Mouse (Mus musculus): ENCODE measurements around the gene Slc35e3. TPM values are rescaled to one million over a fixed set of nuclear protein-coding genes. Genes with fewer than 3 reads are reported as not detected.

Gene Slc35e3
- polyA plus RNA-seq, 1 experiment from 2014 or later, result 22.2 TPM

DNA sequence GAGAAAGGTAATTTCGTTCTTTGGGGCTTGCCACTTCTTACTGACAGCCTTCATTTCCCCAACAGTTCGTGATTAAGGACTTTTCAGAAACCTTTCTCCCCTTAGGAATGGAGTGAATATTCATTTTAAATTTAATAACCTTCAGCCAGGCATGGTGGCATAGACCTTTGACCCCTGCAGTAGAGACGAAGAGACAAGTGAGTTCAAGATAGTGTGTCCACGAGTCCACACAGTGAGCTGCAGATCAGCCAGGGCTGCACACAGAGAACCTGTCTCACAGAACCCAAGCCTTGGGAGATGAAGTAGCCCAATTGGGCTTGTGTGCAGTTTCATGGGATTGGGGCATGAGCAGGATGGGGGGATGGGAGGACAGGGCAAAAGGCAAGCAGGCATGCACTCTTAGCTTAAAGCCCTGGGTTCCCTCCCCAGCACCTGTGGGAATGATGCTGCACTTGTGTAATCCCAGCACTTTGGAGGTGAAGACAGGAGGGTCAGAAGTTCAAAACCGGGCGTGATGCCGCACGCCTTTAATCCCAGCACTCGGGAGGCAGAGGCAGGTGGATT, 33.9 kb downstream of the Slc35e3 start:
- H3K4me3 ChIP-seq (ENCODE audit: low read depth, low read length), result no peak overlapping the region
- no peak overlapping the region for H3K4me2 ChIP-seq (ENCODE audit: low read depth, low read length)
- H3K9ac ChIP-seq (replicated peaks; ENCODE audit: low read length), result no peak overlapping the region
- H3K4me1 ChIP-seq (ENCODE audit: control insufficient read depth, insufficient read depth, low read length), result no peaks in the 10 kb centered on the region
- no peaks in the 10 kb centered on the region for H3K27me3 ChIP-seq (ENCODE audit: control insufficient read depth, insufficient read depth, low read length)
- H3K9me3 ChIP-seq (replicated peaks; ENCODE audit: control insufficient read depth, low read length), result no peaks in the 10 kb centered on the region
- H3K36me3 ChIP-seq (replicated peaks; ENCODE audit: control insufficient read depth, insufficient read depth, low read depth, low read length), result no peaks in the 10 kb centered on the region
- ATAC-seq (replicated peaks; ENCODE audit: insufficient number of reproducible peaks, low FRiP score, low TSS enrichment, low read depth) (no peak), DNase-seq (ENCODE audit: low spot score) (no peak)
- 86% methylated on average over 9 of the region's 9 CpGs for WGBS
- H3K27ac ChIP-seq (replicated peaks; ENCODE audit: low read depth, low read length), result no peak overlapping the region

GRCm38 (mm10) chr10:117711408-117711807, 34.8 kb downstream of the Slc35e3 start:
- no peak overlapping the region; the same call in 1 of the 2 replicates for H3K4me2 ChIP-seq (ENCODE audit: low read depth, low read length)
- 68% methylated on average over 5 of the region's 5 CpGs for WGBS
- peak overlapping the region; percentile 81 for H3K4me3 ChIP-seq (ENCODE audit: low read depth, low read length)
- DNase-seq (ENCODE audit: low spot score), result no peak
- no peaks in the 10 kb centered on the region for H3K9me3 ChIP-seq (replicated peaks; ENCODE audit: control insufficient read depth, low read length)
- no peak overlapping the region; the same call in 1 of the 2 replicates for H3K9ac ChIP-seq (replicated peaks; ENCODE audit: low read length)
- no peaks in the 10 kb centered on the region for H3K27me3 ChIP-seq (ENCODE audit: control insufficient read depth, insufficient read depth, low read length)
- no peaks in the 10 kb centered on the region for H3K4me1 ChIP-seq (ENCODE audit: control insufficient read depth, insufficient read depth, low read length)
- ATAC-seq (replicated peaks; ENCODE audit: insufficient number of reproducible peaks, low FRiP score, low TSS enrichment, low read depth), result no peak
- no peak overlapping the region for H3K27ac ChIP-seq (replicated peaks; ENCODE audit: low read depth, low read length)
- H3K36me3 ChIP-seq (replicated peaks; ENCODE audit: control insufficient read depth, insufficient read depth, low read depth, low read length), result no peaks in the 10 kb centered on the region; the same call in 1 of the 2 replicates

DNA sequence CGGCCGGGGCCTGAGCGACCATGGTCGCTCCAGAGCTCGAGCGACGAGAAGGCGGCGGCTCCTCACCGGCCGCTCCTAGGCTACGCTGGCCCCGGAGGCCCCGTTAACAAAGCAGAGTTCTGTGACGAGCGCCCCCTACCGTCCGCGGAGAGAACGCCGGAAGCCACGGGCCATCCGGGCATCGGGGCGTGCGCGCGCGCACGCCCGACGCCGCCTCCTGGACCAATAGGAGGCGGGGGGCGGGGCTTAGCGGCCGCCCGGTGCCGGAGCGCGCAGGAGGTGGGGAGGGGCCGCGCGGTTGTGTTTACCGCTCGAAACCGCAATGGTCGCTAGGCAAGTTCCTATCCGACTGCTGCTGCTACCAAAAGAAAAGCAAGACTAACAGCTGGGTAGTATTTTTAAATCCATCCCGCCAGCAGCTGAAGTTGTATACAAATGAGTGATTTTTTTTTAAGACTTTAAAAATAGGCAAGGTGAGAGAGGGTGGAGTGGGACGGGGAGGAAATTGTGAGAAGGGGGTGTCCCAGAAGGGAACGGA, 35.5 kb downstream of the Slc35e3 start, which contains the start of gene Mdm2:
Gene Mdm2 (minus strand): TSS at position 155 of the 538 bp plus-strand sequence.
- H3K4me1 ChIP-seq (ENCODE audit: control insufficient read depth, insufficient read depth, low read length), result no peaks in the 10 kb centered on the region
- peak; percentile 96 for DNase-seq (ENCODE audit: low spot score)
- WGBS, result under 1% methylated on average over 52 of the region's 52 CpGs

DNA sequence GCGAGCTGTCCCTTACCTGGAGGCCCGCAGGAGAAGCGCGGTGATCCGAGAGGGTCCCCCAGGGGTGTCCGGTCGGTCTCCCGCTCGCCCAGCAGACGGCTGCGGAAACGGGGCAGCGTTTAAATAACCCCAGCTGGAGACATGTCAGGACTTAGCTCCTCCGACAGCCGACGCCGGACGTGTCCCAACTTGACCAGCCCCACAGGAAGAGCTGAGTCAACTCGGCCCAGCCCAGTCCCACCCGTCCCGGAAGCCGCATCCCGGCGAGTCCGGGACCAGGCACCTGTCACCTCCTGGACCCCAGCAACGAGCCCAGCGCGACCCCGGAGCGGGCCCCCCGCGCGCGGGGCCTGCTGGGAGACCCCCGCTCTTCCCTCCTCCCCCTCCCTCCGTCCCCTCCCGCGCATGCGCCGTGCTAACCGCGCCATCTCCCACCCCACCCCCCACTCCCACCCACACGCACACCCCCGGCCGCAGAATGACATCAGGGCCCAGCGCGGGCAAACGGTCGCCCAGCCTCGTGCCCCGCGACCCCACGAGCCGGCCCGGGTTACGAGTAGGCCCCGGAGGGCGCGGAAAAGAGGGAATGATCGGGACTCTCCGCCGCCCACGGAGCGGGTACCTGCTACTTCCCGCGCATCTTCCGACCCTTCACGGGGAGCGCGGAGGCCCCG, 36.1 kb downstream of the Slc35e3 start:
- no peaks in the 10 kb centered on the region for H3K9me3 ChIP-seq (replicated peaks; ENCODE audit: control insufficient read depth, low read length)
- 0% methylated on average over 60 of the region's 71 CpGs for WGBS
- H3K4me2 ChIP-seq (ENCODE audit: low read depth, low read length), result peak overlapping the region; percentile 73
- H3K4me3 ChIP-seq (ENCODE audit: low read depth, low read length), result peak overlapping the region; percentile 81
- peak overlapping the region; percentile 97 for H3K27ac ChIP-seq (replicated peaks; ENCODE audit: low read depth, low read length)
- no peaks in the 10 kb centered on the region for H3K4me1 ChIP-seq (ENCODE audit: control insufficient read depth, insufficient read depth, low read length)
- H3K9ac ChIP-seq (replicated peaks; ENCODE audit: low read length), result peak overlapping the region; percentile 98
- DNase-seq (ENCODE audit: low spot score) (peak; percentile 87), ATAC-seq (replicated peaks; ENCODE audit: insufficient number of reproducible peaks, low FRiP score, low TSS enrichment, low read depth) (peak; percentile 88)
- no peaks in the 10 kb centered on the region; the same call in 1 of the 2 replicates for H3K36me3 ChIP-seq (replicated peaks; ENCODE audit: control insufficient read depth, insufficient read depth, low read depth, low read length)
- no peaks in the 10 kb centered on the region for H3K27me3 ChIP-seq (ENCODE audit: control insufficient read depth, insufficient read depth, low read length)

More for the DNA sequence above, 35.5 kb downstream of the Slc35e3 start, which contains the start of gene Mdm2:
- Histone ChIP-seq H3K4me3 (ENCODE audit: low read depth, low read length) (peak within 1 kb of the TSS; percentile 81), H3K4me2 (ENCODE audit: low read depth, low read length) (peak within 1 kb of the TSS; percentile 73), H3K27me3 (ENCODE audit: control insufficient read depth, insufficient read depth, low read length) (no peaks in the 10 kb centered on the region), H3K9ac (replicated peaks; ENCODE audit: low read length) (peak within 1 kb of the TSS; percentile 98), H3K27ac (replicated peaks; ENCODE audit: low read depth, low read length) (peak within 1 kb of the TSS; percentile 97), H3K36me3 (replicated peaks; ENCODE audit: control insufficient read depth, insufficient read depth, low read depth, low read length) (no peaks in the 10 kb centered on the region; the same call in 1 of the 2 replicates), H3K9me3 (replicated peaks; ENCODE audit: control insufficient read depth, low read length) (no peaks in the 10 kb centered on the region)
- peak; percentile 88 for ATAC-seq (replicated peaks; ENCODE audit: insufficient number of reproducible peaks, low FRiP score, low TSS enrichment, low read depth)

GRCm38 (mm10) chr10:117709326-117709830, 36.8 kb downstream of the Slc35e3 start:
- Histone ChIP-seq H3K4me1 (ENCODE audit: control insufficient read depth, insufficient read depth, low read length) (no peaks in the 10 kb centered on the region), H3K36me3 (replicated peaks; ENCODE audit: control insufficient read depth, insufficient read depth, low read depth, low read length) (no peaks in the 10 kb centered on the region; the same call in 1 of the 2 replicates), H3K9me3 (replicated peaks; ENCODE audit: control insufficient read depth, low read length) (no peaks in the 10 kb centered on the region), H3K9ac (replicated peaks; ENCODE audit: low read length) (peak overlapping the region; percentile 98), H3K27me3 (ENCODE audit: control insufficient read depth, insufficient read depth, low read length) (no peaks in the 10 kb centered on the region), H3K4me3 (ENCODE audit: low read depth, low read length) (peak overlapping the region; percentile 81), H3K4me2 (ENCODE audit: low read depth, low read length) (peak overlapping the region; percentile 73), H3K27ac (replicated peaks; ENCODE audit: low read depth, low read length) (no peak overlapping the region)
- ATAC-seq (replicated peaks; ENCODE audit: insufficient number of reproducible peaks, low FRiP score, low TSS enrichment, low read depth) (no peak), DNase-seq (ENCODE audit: low spot score) (no peak)
- WGBS, result 53% methylated on average over 12 of the region's 12 CpGs

- ATAC-seq (replicated peaks; ENCODE audit: insufficient number of reproducible peaks, low FRiP score, low TSS enrichment, low read depth), result no peak
- H3K9ac ChIP-seq (replicated peaks; ENCODE audit: low read length), result no peak overlapping the region
- no peaks in the 10 kb centered on the region for H3K27me3 ChIP-seq (ENCODE audit: control insufficient read depth, insufficient read depth, low read length)
- DNase-seq (ENCODE audit: low spot score), result no peak
- H3K9me3 ChIP-seq (replicated peaks; ENCODE audit: control insufficient read depth, low read length), result no peaks in the 10 kb centered on the region
- H3K27ac ChIP-seq (replicated peaks; ENCODE audit: low read depth, low read length), result no peak overlapping the region
- no peaks in the 10 kb centered on the region; the same call in 1 of the 2 replicates for H3K36me3 ChIP-seq (replicated peaks; ENCODE audit: control insufficient read depth, insufficient read depth, low read depth, low read length)
- H3K4me1 ChIP-seq (ENCODE audit: control insufficient read depth, insufficient read depth, low read length), result no peaks in the 10 kb centered on the region
- H3K4me3 ChIP-seq (ENCODE audit: low read depth, low read length), result peak overlapping the region; percentile 81; the same call in 1 of the 2 replicates
- 90% methylated on average over 9 of the region's 9 CpGs for WGBS
- no peak overlapping the region; the same call in 1 of the 2 replicates for H3K4me2 ChIP-seq (ENCODE audit: low read depth, low read length)
Measured at GRCm38 (mm10) chr10:117708856-117709255, 37.3 kb downstream of the Slc35e3 start.

GRCm38 (mm10) chr10:117708376-117708775, 37.8 kb downstream of the Slc35e3 start:
- Histone ChIP-seq H3K9ac (replicated peaks; ENCODE audit: low read length) (no peak overlapping the region), H3K9me3 (replicated peaks; ENCODE audit: control insufficient read depth, low read length) (no peaks in the 10 kb centered on the region), H3K27me3 (ENCODE audit: control insufficient read depth, insufficient read depth, low read length) (no peaks in the 10 kb centered on the region), H3K27ac (replicated peaks; ENCODE audit: low read depth, low read length) (no peak overlapping the region), H3K4me3 (ENCODE audit: low read depth, low read length) (no peak overlapping the region), H3K36me3 (replicated peaks; ENCODE audit: control insufficient read depth, insufficient read depth, low read depth, low read length) (no peaks in the 10 kb centered on the region; the same call in 1 of the 2 replicates), H3K4me1 (ENCODE audit: control insufficient read depth, insufficient read depth, low read length) (no peaks in the 10 kb centered on the region), H3K4me2 (ENCODE audit: low read depth, low read length) (no peak overlapping the region)
- DNase-seq (ENCODE audit: low spot score) (no peak), ATAC-seq (replicated peaks; ENCODE audit: insufficient number of reproducible peaks, low FRiP score, low TSS enrichment, low read depth) (no peak)
- 98% methylated on average over 2 of the region's 2 CpGs for WGBS

Data from embryonic facial prominence, embryonic 11.5 days (tissue).